Mouse (Mus musculus) testis, adult 2 months (tissue): ENCODE data around the gene Usp39.

Source experiments
- CTCF ChIP-seq: fragments of 200-500 bp; IDR thresholded peaks from 2 replicates; pipeline ENCODE4 v1.5.1; 2012; ENCODE audit warnings: low read depth, mild to moderate bottlenecking, inconsistent platforms, low read length, moderate library complexity; ENCODE audit not compliant: control insufficient read depth, insufficient read depth, insufficient replicate concordance
- POLR2A ChIP-seq: fragments of 200-500 bp; IDR thresholded peaks from 2 replicates; pipeline ENCODE4 v1.6.1; 2012; ENCODE audit warnings: low read depth, mild to moderate bottlenecking, inconsistent platforms, low read length, moderate library complexity; ENCODE audit not compliant: control insufficient read depth

- TF ChIP-seq POLR2A (no peak), CTCF (no peak)
These were observed 28.9 kb downstream of the Usp39 start for GRCm38 (mm10) chr6:72316044-72316443.
